Mouse (Mus musculus) MEL (cell line): ENCODE results near the gene Actr1a. TPM values are rescaled to one million over a fixed set of nuclear protein-coding genes. Genes with fewer than 3 reads are reported as not detected.
A peak's percentile ranks its signal among the peaks of the same experiment; 100 is the strongest.

Experiments
- DNase-seq: peaks from one replicate; pipeline ENCODE4 v3.0.0; 2011; ENCODE audit warnings: low read depth, low spot score
- H3K27ac ChIP-seq: 2 replicates; pipeline ENCODE4 v1.5.1; 2012; ENCODE audit warnings: low read depth, mild to moderate bottlenecking, control low read depth, low read length, moderate library complexity; ENCODE audit not compliant: control insufficient read depth
- H3K27me3 ChIP-seq, 2 experiments: fragments of 150-350 bp in 1 of 2; sonication (generic) in 1 of 2; 2 replicates each; pipeline ENCODE4 v1.6.1; 2012; ENCODE audit warnings: low read length in 2 of 2, mild to moderate bottlenecking in 2 of 2, improper control_type of control experiment in 1 of 2, moderate library complexity in 1 of 2; ENCODE audit not compliant: insufficient read depth in 2 of 2, control insufficient read depth in 1 of 2
- H3K36me3 ChIP-seq, 2 experiments: 2 replicates each; pipeline ENCODE4 v1.6.1; 2012 to 2014; ENCODE audit warnings: low read length in 2 of 2, improper control_type of control experiment in 1 of 2, inconsistent platforms in 1 of 2, mild to moderate bottlenecking in 1 of 2; ENCODE audit not compliant: insufficient read depth in 2 of 2, control insufficient read depth in 1 of 2
- H3K4me1 ChIP-seq, 2 experiments: fragments of 150-350 bp in 1 of 2; sonication (generic) in 1 of 2; 2 replicates each; pipeline ENCODE4 v1.6.1; 2012; ENCODE audit warnings: low read length in 2 of 2, improper control_type of control experiment in 1 of 2, mild to moderate bottlenecking in 1 of 2; ENCODE audit not compliant: insufficient read depth in 2 of 2, control insufficient read depth in 1 of 2
- H3K4me3 ChIP-seq, 2 experiments: fragments of 150-350 bp in 1 of 2; sonication (generic) in 1 of 2; 2 replicates each; pipeline ENCODE4 v1.5.1; 2012; ENCODE audit warnings: low read depth in 2 of 2, low read length in 2 of 2, mild to moderate bottlenecking in 2 of 2, moderate library complexity in 2 of 2, control low read depth in 1 of 2, improper control_type of control experiment in 1 of 2; ENCODE audit not compliant: control insufficient read depth in 1 of 2, insufficient read depth in 1 of 2
- H3K79me2 ChIP-seq: 2 replicates; pipeline ENCODE4 v1.6.1; 2012; ENCODE audit warnings: mild to moderate bottlenecking, low read length, moderate library complexity; ENCODE audit not compliant: control insufficient read depth, poor library complexity, insufficient read depth
- H3K9ac ChIP-seq: 2 replicates; pipeline ENCODE4 v1.6.1; 2012; ENCODE audit warnings: low read depth, mild to moderate bottlenecking, control low read depth, low read length, moderate library complexity; ENCODE audit not compliant: control insufficient read depth, poor library complexity, severe bottlenecking
- H3K9me3 ChIP-seq: fragments of 150-350 bp; sonication (generic); replicated peaks from 2 replicates; pipeline ENCODE4 v1.6.1; 2012; ENCODE audit warnings: mild to moderate bottlenecking, low read length, improper control_type of control experiment, moderate library complexity; ENCODE audit not compliant: insufficient read depth
- BHLHE40 ChIP-seq: IDR thresholded peaks from 2 replicates; pipeline ENCODE4 v1.6.1; 2012; ENCODE audit warnings: low read depth, mild to moderate bottlenecking, inconsistent platforms, low read length, improper control_type of control experiment, borderline replicate concordance
- CHD1 ChIP-seq: IDR thresholded peaks from 2 replicates; pipeline ENCODE4 v1.6.1; 2012; ENCODE audit warnings: low read depth, mild to moderate bottlenecking, inconsistent platforms, low read length, improper control_type of control experiment
- CTCF ChIP-seq, 3 experiments: IDR thresholded peaks in 2 of 3; conservative IDR thresholded peaks in 1 of 3; 2 replicates each; pipeline ENCODE4 v1.5.1; 2011 to 2012; ENCODE audit warnings: low read length in 3 of 3, low read depth in 2 of 3, mild to moderate bottlenecking in 2 of 3, improper control_type of control experiment in 1 of 3, inconsistent platforms in 1 of 3, mixed read lengths in 1 of 3, moderate library complexity in 1 of 3; ENCODE audit not compliant: control insufficient read depth in 1 of 3, insufficient read depth in 1 of 3, poor library complexity in 1 of 3, severe bottlenecking in 1 of 3
- E2F4 ChIP-seq: IDR thresholded peaks from 2 replicates; pipeline ENCODE4 v1.6.1; 2011; ENCODE audit warnings: low read depth, low read length, improper control_type of control experiment, borderline replicate concordance
- EP300 ChIP-seq, 2 experiments: IDR thresholded peaks; 2 replicates each; pipeline ENCODE4 v1.6.1; 2011; ENCODE audit warnings: improper control_type of control experiment in 2 of 2, low read length in 2 of 2, low read depth in 1 of 2, mild to moderate bottlenecking in 1 of 2
- ETS1 ChIP-seq: IDR thresholded peaks from 2 replicates; pipeline ENCODE4 v1.6.1; 2012; ENCODE audit warnings: low read depth, mild to moderate bottlenecking, inconsistent platforms, low read length, improper control_type of control experiment, moderate library complexity
- GABPA ChIP-seq: IDR thresholded peaks from 2 replicates; pipeline ENCODE4 v1.6.1; 2012; ENCODE audit warnings: low read depth, mild to moderate bottlenecking, inconsistent platforms, low read length, improper control_type of control experiment, moderate library complexity
- JUND ChIP-seq: IDR thresholded peaks from 2 replicates; pipeline ENCODE4 v1.6.1; 2011; ENCODE audit warnings: low read depth, mild to moderate bottlenecking, improper control_type of control experiment, low read length
- MAFK ChIP-seq: IDR thresholded peaks from 2 replicates; pipeline ENCODE4 v1.6.1; 2011; ENCODE audit warnings: low read depth, mild to moderate bottlenecking, low read length, improper control_type of control experiment, borderline replicate concordance
- MAX ChIP-seq: IDR thresholded peaks from 2 replicates; pipeline ENCODE4 v1.6.1; 2011; ENCODE audit warnings: low read length, improper control_type of control experiment
- MAZ ChIP-seq: IDR thresholded peaks from 2 replicates; pipeline ENCODE4 v1.6.1; 2012; ENCODE audit warnings: low read depth, mild to moderate bottlenecking, inconsistent platforms, low read length, improper control_type of control experiment
- MEF2A ChIP-seq: IDR thresholded peaks from 2 replicates; pipeline ENCODE4 v1.6.1; 2014; ENCODE audit warnings: low read depth, mild to moderate bottlenecking, inconsistent platforms, low read length, improper control_type of control experiment; ENCODE audit not compliant: poor library complexity, insufficient replicate concordance, severe bottlenecking; ENCODE audit errors: extremely low read depth
- MYC ChIP-seq: IDR thresholded peaks from 2 replicates; pipeline ENCODE4 v1.6.1; 2011; ENCODE audit warnings: low read depth, mild to moderate bottlenecking, low read length, improper control_type of control experiment, moderate library complexity
- NELFE ChIP-seq: IDR thresholded peaks from 2 replicates; pipeline ENCODE4 v1.6.1; 2011; ENCODE audit warnings: low read depth, low read length, improper control_type of control experiment
- NRF1 ChIP-seq: IDR thresholded peaks from 2 replicates; pipeline ENCODE4 v1.6.1; 2014; ENCODE audit warnings: low read depth, mild to moderate bottlenecking, inconsistent platforms, low read length, improper control_type of control experiment, moderate library complexity; ENCODE audit not compliant: poor library complexity, insufficient read depth, severe bottlenecking
- POLR2AphosphoS2 ChIP-seq: IDR thresholded peaks from 2 replicates; pipeline ENCODE4 v1.6.1; 2011; ENCODE audit warnings: low read length, improper control_type of control experiment
- POLR2AphosphoS5 ChIP-seq: IDR thresholded peaks from 2 replicates; pipeline ENCODE4 v1.6.1; 2012; ENCODE audit warnings: low read depth, borderline replicate concordance, mild to moderate bottlenecking, inconsistent platforms, low read length, moderate library complexity, mixed read lengths
- RAD21 ChIP-seq: IDR thresholded peaks from 2 replicates; pipeline ENCODE4 v1.6.1; 2011; ENCODE audit warnings: mild to moderate bottlenecking, low read depth, low read length, improper control_type of control experiment
- RCOR1 ChIP-seq: IDR thresholded peaks from 2 replicates; pipeline ENCODE4 v1.6.1; 2012; ENCODE audit warnings: low read depth, mild to moderate bottlenecking, inconsistent platforms, low read length, improper control_type of control experiment
- SIN3A ChIP-seq: IDR thresholded peaks from 2 replicates; pipeline ENCODE4 v1.6.1; 2012; ENCODE audit warnings: low read length, improper control_type of control experiment, inconsistent platforms
- SMC3 ChIP-seq: IDR thresholded peaks from 2 replicates; pipeline ENCODE4 v1.6.1; 2011; ENCODE audit warnings: low read depth, low read length, improper control_type of control experiment
- TBP ChIP-seq: IDR thresholded peaks from 2 replicates; pipeline ENCODE4 v1.8.0; 2011; ENCODE audit warnings: low read depth, low read length, improper control_type of control experiment
- USF1 ChIP-seq: IDR thresholded peaks from 2 replicates; pipeline ENCODE4 v1.6.1; 2014; ENCODE audit warnings: low read depth, mild to moderate bottlenecking, inconsistent platforms, low read length, improper control_type of control experiment, moderate library complexity
- USF2 ChIP-seq, 2 experiments: IDR thresholded peaks; 2 replicates each; pipeline ENCODE4 v1.6.1; 2011 to 2012; ENCODE audit warnings: improper control_type of control experiment in 2 of 2, low read length in 2 of 2, borderline replicate concordance in 1 of 2, inconsistent platforms in 1 of 2, low read depth in 1 of 2, mild to moderate bottlenecking in 1 of 2; ENCODE audit not compliant: insufficient read depth in 1 of 2
- ZC3H11A ChIP-seq: IDR thresholded peaks from 2 replicates; pipeline ENCODE4 v1.6.1; 2012; ENCODE audit warnings: low read depth, mild to moderate bottlenecking, inconsistent platforms, low read length, improper control_type of control experiment
- ZNF384 ChIP-seq: IDR thresholded peaks from 2 replicates; pipeline ENCODE4 v1.6.1; 2012; ENCODE audit warnings: low read depth, mild to moderate bottlenecking, inconsistent platforms, low read length, improper control_type of control experiment
- polyA plus RNA-seq, 2 experiments: library from polyadenylated mRNA; stranded (reverse) in 1 of 2; unstranded in 1 of 2; fragments of >175 nt in 1 of 2; fragments of >200 nt in 1 of 2; gene quantifications; 2 replicates each; pipeline versions ENCODE4 v1.2.1 to v1.2.4; 2012; ENCODE audit warnings: low replicate concordance in 2 of 2, low read depth in 1 of 2; ENCODE audit not compliant: insufficient read length in 2 of 2, insufficient read depth in 1 of 2, missing spikeins in 1 of 2
- total RNA-seq: library from RNA; depleted of rRNA; stranded (reverse); fragments of 300-350 nt; gene quantifications from 2 replicates; pipeline ENCODE4 v1.2.3, GENCODE M21; 2012

Actr1a gene
- total and polyA plus RNA-seq, 3 experiments: 140 to 530 (median 193) TPM

DNA sequence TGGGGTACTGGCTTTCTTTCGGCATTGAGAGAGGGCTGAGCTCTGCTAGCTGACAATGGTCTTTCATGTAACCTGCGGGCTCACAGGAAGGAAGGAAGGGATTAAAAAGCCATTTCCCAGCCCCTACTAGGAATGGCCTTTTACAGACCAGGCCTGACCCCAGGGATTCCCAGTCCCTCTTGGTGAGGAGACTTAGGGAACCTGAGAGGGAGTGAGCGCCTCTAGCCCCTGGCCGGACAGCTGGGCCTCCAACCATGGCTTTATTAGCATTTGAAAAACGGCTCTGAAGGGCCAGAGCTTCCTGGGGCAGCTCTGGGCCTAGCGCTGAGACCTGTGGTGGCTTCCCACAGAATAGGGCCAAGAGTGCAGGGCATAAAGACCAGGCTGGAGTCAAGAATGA is 48.0 kb upstream of the Actr1a start:
- H3K9ac ChIP-seq: no peak overlapping the region
- peaks cover 0 to 2% of the 10 kb centered on the region in 2 experiments; a peak in 1 of 4 replicates for H3K4me1 ChIP-seq
- H3K4me3 ChIP-seq: no peak overlapping the region
- no peaks in the 10 kb centered on the region for H3K79me2 ChIP-seq
- no peak for DNase-seq
- H3K36me3 ChIP-seq: no peaks in the 10 kb centered on the region
- TF ChIP-seq TBP (no peak), E2F4 (no peak), EP300 (IDR thresholded peaks at IDR 0.05; ENCODE audit: low read depth in 1 of 2, low read length in 2 of 2) (no peak), MAFK (no peak)
- TF ChIP-seq, all 39 proteins: peak for 0
- Histone ChIP-seq H3K27me3 (no peaks in the 10 kb centered on the region), H3K27ac (no peak overlapping the region), H3K9me3 (no peaks in the 10 kb centered on the region)

DNA sequence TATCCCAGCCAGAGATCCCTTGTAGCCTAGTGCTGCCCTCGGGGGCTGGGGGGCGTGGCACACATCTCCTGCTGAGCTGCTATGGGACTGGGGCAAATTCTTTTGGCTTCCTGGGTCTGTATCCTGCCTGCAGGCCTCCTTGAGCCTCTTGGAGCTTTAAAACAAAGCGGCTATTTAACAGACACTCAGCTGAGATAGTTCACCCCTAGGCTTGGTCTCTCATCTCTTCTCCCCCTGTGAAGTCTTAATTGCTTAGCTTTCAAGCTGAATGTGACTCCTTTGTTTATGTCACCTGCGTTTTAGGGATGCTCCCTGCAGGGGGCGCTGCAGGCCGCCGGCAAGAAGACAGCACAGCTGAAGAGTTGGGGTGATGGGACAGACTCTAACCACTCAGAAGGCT is 39.9 kb upstream of the Actr1a start:
- H3K9me3 ChIP-seq: no peaks in the 10 kb centered on the region
- no peak overlapping the region for H3K4me3 ChIP-seq
- H3K27ac ChIP-seq: no peak overlapping the region
- peak; percentile 73 for DNase-seq
- no peaks in the 10 kb centered on the region for H3K4me1 ChIP-seq
- H3K9ac ChIP-seq: no peak overlapping the region
- H3K79me2 ChIP-seq: no peaks in the 10 kb centered on the region
- no peaks in the 10 kb centered on the region for H3K27me3 ChIP-seq
- TF ChIP-seq MAX (no peak), MAFK (no peak), SMC3 (peak; percentile 51), ETS1 (no peak), EP300 (IDR thresholded peaks at IDR 0.05; ENCODE audit: low read depth in 1 of 2, low read length in 2 of 2) (no peak), BHLHE40 (no peak), GABPA (no peak), SIN3A (no peak), CTCF (IDR thresholded peaks at IDR 0.05 in 2 of 3, conservative IDR thresholded peaks at IDR 0.05 in 1 of 3; ENCODE audit: control insufficient read depth in 1 of 3, insufficient read depth in 1 of 3, low read depth in 2 of 3, low read length in 3 of 3, poor library complexity in 1 of 3, severe bottlenecking in 1 of 3) (peak; percentile 82 to 93 (median 91)), JUND (no peak), ZC3H11A (peak; percentile 38; the same call in 1 of the 2 replicates), ZNF384 (no peak), CHD1 (no peak), RAD21 (peak; percentile 61)
- no peaks in the 10 kb centered on the region; a peak in 1 of 4 replicates for H3K36me3 ChIP-seq

DNA sequence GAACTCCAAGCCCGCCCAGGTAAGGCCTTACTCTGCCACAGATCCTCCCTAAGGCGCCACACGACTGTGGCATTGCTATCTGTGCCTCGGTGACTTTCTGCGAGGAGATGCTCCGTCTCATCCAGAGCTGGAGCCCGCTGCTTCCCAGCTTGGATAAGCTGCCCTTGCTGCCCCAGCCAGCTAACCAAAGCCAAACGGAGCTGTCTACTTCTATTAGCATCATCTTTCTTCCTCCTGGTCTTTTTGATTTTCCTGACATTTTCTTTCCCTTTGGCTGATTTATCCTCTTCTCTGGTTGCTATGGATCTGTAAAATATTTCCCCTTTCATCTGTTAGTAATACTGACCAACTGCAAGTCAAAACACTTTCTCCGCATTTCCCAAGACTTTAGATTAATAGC is 39.0 kb upstream of the Actr1a start:
- no peak overlapping the region for H3K4me3 ChIP-seq
- H3K36me3 ChIP-seq: no peaks in the 10 kb centered on the region; a peak in 1 of 4 replicates
- no peak overlapping the region for H3K27ac ChIP-seq
- TF ChIP-seq USF2 (IDR thresholded peaks at IDR 0.05; ENCODE audit: borderline replicate concordance in 1 of 2, insufficient read depth in 1 of 2, low read depth in 1 of 2, low read length in 2 of 2): no peak
- no peak for TF ChIP-seq POLR2AphosphoS2
- no peak for TF ChIP-seq RCOR1
- no peak for TF ChIP-seq NELFE
- TF ChIP-seq POLR2AphosphoS5: no peak
- TF ChIP-seq MAZ: no peak
- TF ChIP-seq CTCF (IDR thresholded peaks at IDR 0.05 in 2 of 3, conservative IDR thresholded peaks at IDR 0.05 in 1 of 3; ENCODE audit: control insufficient read depth in 1 of 3, insufficient read depth in 1 of 3, low read depth in 2 of 3, low read length in 3 of 3, poor library complexity in 1 of 3, severe bottlenecking in 1 of 3): no peak
- TF ChIP-seq CHD1: no peak
- no peak for TF ChIP-seq USF1
- TF ChIP-seq MYC: no peak
- no peak for TF ChIP-seq NRF1
- no peak for TF ChIP-seq MEF2A
- no peak for TF ChIP-seq ETS1

More for the DNA sequence above, 39.0 kb upstream of the Actr1a start:
- DNase-seq: no peak
- Histone ChIP-seq H3K9me3 (no peaks in the 10 kb centered on the region), H3K4me1 (no peaks in the 10 kb centered on the region), H3K9ac (no peak overlapping the region), H3K79me2 (no peaks in the 10 kb centered on the region), H3K27me3 (no peaks in the 10 kb centered on the region)
